Mouse (Mus musculus): ENCODE results near the gene Znrf4. TPM values are rescaled to one million over a fixed set of nuclear protein-coding genes. Genes with fewer than 3 reads are reported as not detected.

The Znrf4 gene
- polyA plus RNA-seq, 1 experiment: not detected

GRCm38 (mm10) chr17:56552781-56553363 lies 40.6 kb upstream of the Znrf4 start:
- TF ChIP-seq USF1 (IDR thresholded peaks at IDR 0.05; ENCODE audit: low read depth): no peak
- no peak for TF ChIP-seq MYOD1 (IDR thresholded peaks at IDR 0.05; ENCODE audit: control insufficient read depth, insufficient read length, low read depth)
- TF ChIP-seq MAX (IDR thresholded peaks at IDR 0.05): no peak
- TF ChIP-seq MYOG (IDR thresholded peaks at IDR 0.05; ENCODE audit: control insufficient read depth, extremely low read depth, insufficient read length): no peak
- TF ChIP-seq CEBPB (IDR thresholded peaks at IDR 0.05; ENCODE audit: low read depth): no peak
- TF ChIP-seq CTCF (IDR thresholded peaks at IDR 0.05; ENCODE audit: control insufficient read depth, insufficient read depth, insufficient read length): peak; percentile 89
- TF ChIP-seq FOSL1 (IDR thresholded peaks at IDR 0.05; ENCODE audit: insufficient read depth, low read length, poor library complexity, severe bottlenecking): no peak
- Histone ChIP-seq H3ac (ENCODE audit: control insufficient read depth, insufficient read length, low read depth) (no peak overlapping the region), H3K4me3 (ENCODE audit: insufficient read depth, poor library complexity, severe bottlenecking) (no peak overlapping the region), H3K79me2 (ENCODE audit: control insufficient read depth, insufficient read depth) (no peaks in the 10 kb centered on the region), H3K27me3 (ENCODE audit: control insufficient read depth, insufficient read depth, insufficient read length) (no peaks in the 10 kb centered on the region), H3K36me3 (ENCODE audit: control insufficient read depth, insufficient read depth) (peaks cover 3% of the 10 kb centered on the region), H3K79me3 (ENCODE audit: low read depth) (no peaks in the 10 kb centered on the region)

- no peaks in the 10 kb centered on the region for H3K79me3 ChIP-seq (ENCODE audit: low read depth)
- no peak for TF ChIP-seq MYOG (IDR thresholded peaks at IDR 0.05; ENCODE audit: control insufficient read depth, extremely low read depth, insufficient read length)
- H3K27me3 ChIP-seq (ENCODE audit: control insufficient read depth, insufficient read depth, insufficient read length): no peaks in the 10 kb centered on the region
- H3ac ChIP-seq (ENCODE audit: control insufficient read depth, insufficient read length, low read depth): no peak overlapping the region
- H3K79me2 ChIP-seq (ENCODE audit: control insufficient read depth, insufficient read depth): no peaks in the 10 kb centered on the region
- H3K36me3 ChIP-seq (ENCODE audit: control insufficient read depth, insufficient read depth): no peaks in the 10 kb centered on the region
- H3K4me3 ChIP-seq (ENCODE audit: insufficient read depth, poor library complexity, severe bottlenecking): no peak overlapping the region
Measured at GRCm38 (mm10) chr17:56551841-56552581, 39.8 kb upstream of the Znrf4 start.

- Histone ChIP-seq H3K27me3 (ENCODE audit: control insufficient read depth, insufficient read depth, insufficient read length) (no peaks in the 10 kb centered on the region), H3K79me3 (ENCODE audit: low read depth) (no peaks in the 10 kb centered on the region)
Measured at GRCm38 (mm10) chr17:56550784-56551475, 38.7 kb upstream of the Znrf4 start.

GRCm38 (mm10) chr17:56548605-56549105 lies 36.4 kb upstream of the Znrf4 start:
- Histone ChIP-seq H3K4me3 (ENCODE audit: insufficient read depth, poor library complexity, severe bottlenecking) (no peak overlapping the region), H3K27me3 (ENCODE audit: control insufficient read depth, insufficient read depth, insufficient read length) (no peaks in the 10 kb centered on the region), H3ac (ENCODE audit: control insufficient read depth, insufficient read length, low read depth) (no peak overlapping the region), H3K79me2 (ENCODE audit: control insufficient read depth, insufficient read depth) (no peaks in the 10 kb centered on the region), H3K36me3 (ENCODE audit: control insufficient read depth, insufficient read depth) (no peaks in the 10 kb centered on the region), H3K79me3 (ENCODE audit: low read depth) (no peaks in the 10 kb centered on the region)
- no peak for TF ChIP-seq CTCF (IDR thresholded peaks at IDR 0.05; ENCODE audit: control insufficient read depth, insufficient read depth, insufficient read length)
- no peak for TF ChIP-seq MYOG (IDR thresholded peaks at IDR 0.05; ENCODE audit: control insufficient read depth, extremely low read depth, insufficient read length)
- TF ChIP-seq USF1 (IDR thresholded peaks at IDR 0.05; ENCODE audit: low read depth): no peak
- no peak for TF ChIP-seq MYOD1 (IDR thresholded peaks at IDR 0.05; ENCODE audit: control insufficient read depth, insufficient read length, low read depth)
- TF ChIP-seq FOSL1 (IDR thresholded peaks at IDR 0.05; ENCODE audit: insufficient read depth, low read length, poor library complexity, severe bottlenecking): no peak
- TF ChIP-seq MAX (IDR thresholded peaks at IDR 0.05): no peak
- no peak for TF ChIP-seq CEBPB (IDR thresholded peaks at IDR 0.05; ENCODE audit: low read depth)

More at GRCm38 (mm10) chr17:56550784-56551475, 38.7 kb upstream of the Znrf4 start:
- Histone ChIP-seq H3K36me3 (ENCODE audit: control insufficient read depth, insufficient read depth) (no peaks in the 10 kb centered on the region), H3ac (ENCODE audit: control insufficient read depth, insufficient read length, low read depth) (no peak overlapping the region), H3K79me2 (ENCODE audit: control insufficient read depth, insufficient read depth) (no peaks in the 10 kb centered on the region), H3K4me3 (ENCODE audit: insufficient read depth, poor library complexity, severe bottlenecking) (no peak overlapping the region)
- TF ChIP-seq MYOD1 (IDR thresholded peaks at IDR 0.05; ENCODE audit: control insufficient read depth, insufficient read length, low read depth) (no peak), CEBPB (IDR thresholded peaks at IDR 0.05; ENCODE audit: low read depth) (no peak), CTCF (IDR thresholded peaks at IDR 0.05; ENCODE audit: control insufficient read depth, insufficient read depth, insufficient read length) (no peak), MYOG (IDR thresholded peaks at IDR 0.05; ENCODE audit: control insufficient read depth, extremely low read depth, insufficient read length) (no peak), FOSL1 (IDR thresholded peaks at IDR 0.05; ENCODE audit: insufficient read depth, low read length, poor library complexity, severe bottlenecking) (no peak), MAX (IDR thresholded peaks at IDR 0.05) (no peak), USF1 (IDR thresholded peaks at IDR 0.05; ENCODE audit: low read depth) (no peak)

- Histone ChIP-seq H3K79me2 (ENCODE audit: control insufficient read depth, insufficient read depth) (no peaks in the 10 kb centered on the region), H3K4me3 (ENCODE audit: insufficient read depth, poor library complexity, severe bottlenecking) (no peak overlapping the region), H3K79me3 (ENCODE audit: low read depth) (no peaks in the 10 kb centered on the region), H3K36me3 (ENCODE audit: control insufficient read depth, insufficient read depth) (no peaks in the 10 kb centered on the region), H3K27me3 (ENCODE audit: control insufficient read depth, insufficient read depth, insufficient read length) (no peaks in the 10 kb centered on the region), H3ac (ENCODE audit: control insufficient read depth, insufficient read length, low read depth) (no peak overlapping the region)
- TF ChIP-seq CTCF (IDR thresholded peaks at IDR 0.05; ENCODE audit: control insufficient read depth, insufficient read depth, insufficient read length) (no peak), USF1 (IDR thresholded peaks at IDR 0.05; ENCODE audit: low read depth) (no peak), MAX (IDR thresholded peaks at IDR 0.05) (no peak), MYOG (IDR thresholded peaks at IDR 0.05; ENCODE audit: control insufficient read depth, extremely low read depth, insufficient read length) (no peak), CEBPB (IDR thresholded peaks at IDR 0.05; ENCODE audit: low read depth) (no peak), FOSL1 (IDR thresholded peaks at IDR 0.05; ENCODE audit: insufficient read depth, low read length, poor library complexity, severe bottlenecking) (no peak), MYOD1 (IDR thresholded peaks at IDR 0.05; ENCODE audit: control insufficient read depth, insufficient read length, low read depth) (no peak)
Measured at GRCm38 (mm10) chr17:56547846-56548604, 35.8 kb upstream of the Znrf4 start.

All from C2C12 (cell line).